Mouse (Mus musculus): Measurements from ENCODE around the gene Mcmbp. TPM values are rescaled to one million over a fixed set of nuclear protein-coding genes. Genes with fewer than 3 reads are reported as not detected.
"Not testable (repeated sequence)": the region's sequence is repeated elsewhere in the genome, so short reads cannot be mapped to it uniquely, and the experiment has no call there.

The Mcmbp gene
- total RNA-seq, 2 experiments from 2014 or later = 21.7 to 23.7 TPM

GRCm38 (mm10) chr7:128717991-128718390 lies 22.3 kb downstream of the Mcmbp start:
- no peak for DNase-seq

DNA sequence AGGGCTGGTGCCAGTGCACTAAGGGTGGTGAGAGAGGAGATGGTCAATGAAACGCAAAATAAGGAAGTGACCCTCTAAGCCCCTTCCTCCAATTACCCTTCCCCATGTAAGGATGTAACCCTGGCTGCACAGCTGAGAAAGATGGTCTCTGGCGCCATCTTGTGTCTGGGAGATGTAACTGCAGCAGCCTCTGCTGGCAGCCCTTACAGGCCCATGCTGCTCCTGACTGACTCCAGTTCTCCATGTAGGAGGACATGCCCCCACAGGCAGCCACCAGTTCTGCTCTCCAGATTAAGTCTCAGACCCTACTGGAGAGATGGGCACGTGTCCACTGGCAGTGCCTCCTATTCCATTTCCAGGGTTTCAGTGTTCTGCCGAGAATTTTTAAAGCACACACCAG lies 34.6 kb downstream of the Mcmbp start:
- DNase-seq = peak; percentile 71 to 81

DNA sequence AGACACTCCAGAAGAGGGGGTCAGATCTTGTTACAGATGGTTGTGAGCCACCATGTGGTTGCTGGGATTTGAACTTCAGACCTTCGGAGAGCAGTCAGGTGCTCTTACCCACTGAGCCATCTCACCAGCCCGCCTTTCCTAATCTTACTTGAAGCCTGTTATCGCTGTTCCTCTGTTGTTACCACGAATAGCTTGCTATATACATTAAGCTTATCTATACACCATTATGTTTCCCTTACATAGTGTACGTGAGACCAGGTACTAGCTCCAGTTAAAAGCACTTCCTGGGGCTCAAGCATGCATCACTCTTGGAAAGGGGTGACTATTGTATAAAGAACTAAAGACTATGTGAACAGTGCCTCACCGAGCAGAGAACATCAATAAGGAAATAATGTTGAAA lies 40.3 kb downstream of the Mcmbp start:
- DNase-seq = not testable (repeated sequence)

GRCm38 (mm10) chr7:128694848-128695247 lies 45.4 kb downstream of the Mcmbp start:
- DNase-seq = no peak

GRCm38 (mm10) chr7:128692163-128692562 lies 48.1 kb downstream of the Mcmbp start:
- no peak for DNase-seq

GRCm38 (mm10) chr7:128690796-128691195 lies 49.5 kb downstream of the Mcmbp start:
- DNase-seq = no peak

GRCm38 (mm10) chr7:128690070-128690469 lies 50.2 kb downstream of the Mcmbp start:
- peak; percentile 75 to 96 for DNase-seq

DNA sequence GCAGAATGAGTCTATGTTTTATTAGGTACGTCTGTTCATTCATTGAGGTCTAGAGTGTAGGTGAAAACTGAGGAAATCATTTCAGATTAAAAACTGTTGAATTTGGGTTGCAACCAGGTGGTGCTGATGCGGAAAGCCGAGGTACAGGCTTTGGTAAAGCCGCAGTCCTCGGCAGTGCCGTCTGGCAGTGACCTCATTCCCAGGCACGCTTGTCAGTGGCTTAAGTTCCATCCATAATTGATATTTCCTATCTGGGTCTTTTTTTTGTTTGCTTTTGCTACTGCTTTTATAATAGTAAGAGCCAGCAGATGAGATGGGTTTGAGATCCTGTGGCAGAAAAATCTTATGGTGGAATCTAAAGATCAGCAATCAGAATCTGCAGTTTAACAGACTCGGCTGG lies 50.9 kb downstream of the Mcmbp start:
- no peak for DNase-seq

GRCm38 (mm10) chr7:128687821-128688564 lies 52.3 kb downstream of the Mcmbp start:
- peak; percentile 70 to 75 for DNase-seq

GRCm38 (mm10) chr7:128678546-128678945 lies 61.7 kb downstream of the Mcmbp start:
- DNase-seq = no peak

GRCm38 (mm10) chr7:128672408-128673010 lies 67.8 kb downstream of the Mcmbp start:
- DNase-seq = peak in 1 of 2 experiments; percentile 16

DNA sequence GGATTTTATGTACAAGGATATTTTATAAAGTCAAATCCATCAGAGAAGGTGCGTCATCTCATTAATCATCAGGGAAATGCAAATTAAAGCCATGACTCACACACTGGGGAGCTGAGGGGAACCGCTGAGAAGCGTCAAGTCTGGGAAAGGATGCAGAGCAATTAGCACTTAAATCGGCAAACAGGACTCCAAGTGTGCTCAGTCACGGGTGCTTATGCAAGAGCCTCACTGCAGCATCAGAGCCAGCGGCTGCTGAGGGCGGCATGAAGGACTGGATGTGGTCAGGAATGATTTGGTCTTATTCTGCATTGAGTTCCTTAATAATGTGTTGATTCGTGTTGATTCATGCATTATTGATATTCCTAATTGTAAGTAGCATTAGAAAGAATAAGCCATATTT lies 68.3 kb downstream of the Mcmbp start:
- DNase-seq = peak; percentile 18 to 33

- no peak for DNase-seq
Observed at GRCm38 (mm10) chr7:128668831-128669230, 71.5 kb downstream of the Mcmbp start.

DNA sequence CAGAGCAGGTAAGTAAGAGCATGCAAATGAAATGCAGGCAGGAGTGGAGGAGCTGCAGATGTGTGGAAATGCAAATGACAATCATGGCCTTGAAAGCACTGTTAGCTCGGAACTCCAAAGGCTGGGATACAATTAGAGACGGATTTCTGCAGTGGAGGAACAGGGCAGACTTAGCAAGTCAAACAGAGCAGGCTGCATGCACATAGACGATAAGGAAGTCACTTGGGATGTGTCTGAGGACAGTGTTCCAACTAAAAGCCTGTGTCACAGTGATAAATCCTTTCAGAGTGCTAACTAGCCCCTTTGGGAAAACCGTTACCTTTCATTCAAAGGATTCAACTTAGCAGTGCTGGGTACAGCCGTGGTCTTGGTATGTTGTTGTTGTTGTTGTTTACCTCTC lies 72.5 kb downstream of the Mcmbp start:
- DNase-seq = no peak

- no peak for DNase-seq
Observed at GRCm38 (mm10) chr7:128664861-128665377, 75.4 kb downstream of the Mcmbp start.

DNA sequence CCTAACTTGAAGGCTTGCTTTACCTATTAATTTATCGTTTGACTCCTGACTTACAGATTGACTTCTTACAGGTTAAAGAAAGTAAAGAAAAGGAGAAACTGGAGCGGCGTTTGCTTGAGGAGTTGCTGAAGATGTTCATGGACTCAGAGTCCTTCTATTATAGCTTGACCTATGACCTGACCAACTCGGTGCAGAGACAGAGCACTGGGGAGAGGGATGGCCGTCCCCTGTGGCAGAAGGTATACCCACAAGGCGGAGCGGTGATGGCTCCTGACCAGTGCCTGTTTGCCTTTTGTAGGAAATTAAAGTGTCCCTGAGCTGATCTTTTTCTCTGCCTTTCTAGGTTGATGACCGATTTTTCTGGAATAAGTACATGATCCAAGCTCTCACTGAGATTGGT lies 76.4 kb downstream of the Mcmbp start:
- no peak for DNase-seq

DNA sequence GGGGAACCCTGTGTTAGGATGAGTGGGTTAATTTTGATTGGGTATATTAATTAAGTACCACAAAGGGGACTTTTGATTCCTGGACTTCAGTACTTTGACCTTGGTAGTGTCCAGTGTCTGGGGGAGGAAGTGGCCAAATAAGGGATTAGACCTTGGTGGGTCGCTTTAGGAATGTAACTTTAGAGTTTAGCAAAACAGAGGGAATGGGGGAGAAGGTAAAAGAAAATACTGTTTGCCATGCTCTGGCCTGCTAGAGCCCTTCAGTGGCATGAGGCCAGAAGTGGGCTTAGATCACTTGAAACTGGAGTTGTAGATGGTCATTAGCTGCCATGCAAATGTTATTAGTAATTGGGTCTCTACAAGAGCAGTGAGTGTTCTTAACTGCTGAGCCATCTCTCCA lies 83.3 kb downstream of the Mcmbp start:
- no peak for DNase-seq

Other genes starting within 250 kb of the Mcmbp start
- 100 to 1,000 TPM; 298 to 330 TPM for gene Bag3, start 216.9 kb downstream of the Mcmbp start, total RNA-seq (2021)
- gene Inpp5f, start 129.2 kb downstream of the Mcmbp start, total RNA-seq (2021) = 1 to 10 TPM; 4.1 to 5.2 TPM
- 10 to 100 TPM; 19.0 to 27.6 TPM for gene Sec23ip, start 4.4 kb upstream of the Mcmbp start, total RNA-seq (2021)